8 mouse cellular contexts compared by ENCODE assay signal in the genomic region with DNA sequence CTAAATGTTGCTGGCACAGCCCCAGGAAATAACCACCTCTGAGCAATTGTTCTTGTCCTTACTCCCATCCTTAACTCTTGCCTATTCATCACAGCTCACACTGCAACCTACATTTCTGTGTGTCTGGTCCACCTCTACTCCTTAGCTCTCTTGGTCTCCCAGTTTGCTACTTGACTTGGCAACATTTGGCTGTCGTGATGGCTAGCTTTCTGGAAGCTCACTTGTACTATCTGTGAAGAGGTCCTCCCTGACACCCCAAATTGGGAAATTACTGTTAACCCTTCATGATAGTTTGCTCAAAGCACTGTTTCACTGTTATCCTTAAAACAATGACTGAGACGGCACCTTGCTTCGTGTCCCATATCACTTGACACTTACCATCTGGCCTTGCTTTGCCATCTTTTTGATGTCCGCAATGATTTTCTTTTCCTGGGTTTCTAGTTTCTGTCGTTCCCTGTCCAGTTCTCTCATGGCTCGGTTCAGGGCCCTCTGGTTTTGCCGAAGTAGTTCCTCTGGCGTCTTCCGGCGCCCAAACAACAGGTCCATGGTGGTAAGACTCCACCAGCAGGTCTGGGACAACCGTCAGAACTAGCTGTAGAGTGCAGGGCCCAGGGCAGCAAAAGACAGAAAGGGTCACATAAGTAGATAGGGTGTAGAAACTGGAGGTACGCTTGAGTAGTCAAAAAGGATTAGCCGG. TPM values are rescaled to one million over a fixed set of nuclear protein-coding genes. Genes with fewer than 3 reads are reported as not detected.
DNase-seq lines count a peak whose midpoint lies in the region; ATAC-seq and TF ChIP-seq lines count a peak whose summit lies in the region.

No protein-coding gene starts in this region.

- H3K4me1 ChIP-seq in forebrain, embryonic 11.5 days (replicated peaks; ENCODE audit: control insufficient read depth, insufficient read depth, low read length), result peaks cover 14% of the 10 kb centered on the region; the same call in 1 of the 2 replicates
- H3K4me1 ChIP-seq in liver, embryonic 12.5 days, result peaks cover 44% of the 10 kb centered on the region

- no peaks in the 10 kb centered on the region for H3K9me3 ChIP-seq in forebrain, embryonic 11.5 days (ENCODE audit: control insufficient read depth, low read length)
- H3K9me3 ChIP-seq in liver, embryonic 12.5 days (replicated peaks), result no peaks in the 10 kb centered on the region

- DNase-seq in gastrocnemius, adult 2 months, result no peak
- DNase-seq in gastrocnemius, postnatal 4 days (ENCODE audit: low spot score in 2 of 2), result no peak
- DNase-seq in forebrain, embryonic 11.5 days (ENCODE audit: low spot score), result no peak
- no peak for DNase-seq in thymus, postnatal 25 days
- no peak for DNase-seq in adrenal gland, postnatal 14 days
- DNase-seq in spleen, postnatal 14 days (ENCODE audit: low spot score in 2 of 2), result no peak

- peak overlapping the region; percentile 56 for H3ac ChIP-seq in C2C12 (ENCODE audit: control insufficient read depth, insufficient read length, low read depth)

- intact Hi-C loops in gastrocnemius, adult 2 months (cut with DNase I), result no loop called here

- ATAC-seq in forebrain, embryonic 11.5 days (replicated peaks; ENCODE audit: low FRiP score), result no peak
- no peak for ATAC-seq in liver, embryonic 12.5 days

- H3K27me3 ChIP-seq in C2C12 (ENCODE audit: control insufficient read depth, insufficient read depth, insufficient read length), result no peaks in the 10 kb centered on the region
- no peaks in the 10 kb centered on the region for H3K27me3 ChIP-seq in forebrain, embryonic 11.5 days (ENCODE audit: control insufficient read depth, insufficient read depth, low read length)
- H3K27me3 ChIP-seq in liver, embryonic 12.5 days (replicated peaks), result no peaks in the 10 kb centered on the region

- peaks cover 34% of the 10 kb centered on the region for H3K79me2 ChIP-seq in C2C12 (ENCODE audit: control insufficient read depth, insufficient read depth)

- TF ChIP-seq CTCF in gastrocnemius, adult 2 months (IDR thresholded peaks at IDR 0.05), result no peak
- TF ChIP-seq CTCF in C2C12 (IDR thresholded peaks at IDR 0.05; ENCODE audit: control insufficient read depth, insufficient read depth, insufficient read length), result no peak

- 50% methylated on average over 13 of the region's 13 CpGs for WGBS in forebrain, embryonic 11.5 days
- 45% methylated on average over 13 of the region's 13 CpGs for WGBS in liver, embryonic 12.5 days (ENCODE audit: insufficient replicate concordance)

- H3K9ac ChIP-seq in forebrain, embryonic 11.5 days (ENCODE audit: low read length), result peak overlapping the region; percentile 74
- H3K9ac ChIP-seq in liver, embryonic 12.5 days, result peak overlapping the region; percentile 89

- H3K4me3 ChIP-seq in gastrocnemius, adult 2 months, result peak overlapping the region; percentile 83
- peak overlapping the region; percentile 46 for H3K4me3 ChIP-seq in C2C12 (ENCODE audit: insufficient read depth, poor library complexity, severe bottlenecking)
- peak overlapping the region; percentile 49 for H3K4me3 ChIP-seq in forebrain, embryonic 11.5 days (ENCODE audit: low read depth, low read length)
- H3K4me3 ChIP-seq in liver, embryonic 12.5 days, result peak overlapping the region; percentile 86

- H3K27ac ChIP-seq in gastrocnemius, adult 2 months, result peak overlapping the region; percentile 98
- H3K27ac ChIP-seq in forebrain, embryonic 11.5 days (ENCODE audit: low read depth, low read length), result peak overlapping the region; percentile 85; the same call in 1 of the 2 replicates
- H3K27ac ChIP-seq in liver, embryonic 12.5 days, result peak overlapping the region; percentile 98

- H3K36me3 ChIP-seq in C2C12 (ENCODE audit: control insufficient read depth, insufficient read depth), result peaks cover 65% of the 10 kb centered on the region
- peaks cover 37% of the 10 kb centered on the region for H3K36me3 ChIP-seq in forebrain, embryonic 11.5 days (ENCODE audit: control insufficient read depth, insufficient read depth, low read length)
- H3K36me3 ChIP-seq in liver, embryonic 12.5 days, result peaks cover 72% of the 10 kb centered on the region

- peaks cover 22% of the 10 kb centered on the region for H3K79me3 ChIP-seq in C2C12 (ENCODE audit: low read depth)

- peak overlapping the region; percentile 85 for H3K4me2 ChIP-seq in forebrain, embryonic 11.5 days (ENCODE audit: low read depth, low read length, severe bottlenecking)
- H3K4me2 ChIP-seq in liver, embryonic 12.5 days, result peak overlapping the region; percentile 81

TF ChIP-seq in C2C12, 6 proteins besides CTCF, POLR2A, EP300 and RAD21:
- TF ChIP-seq MYOD1 (IDR thresholded peaks at IDR 0.05; ENCODE audit: control insufficient read depth, insufficient read length, low read depth), result no peak
- TF ChIP-seq MAX (IDR thresholded peaks at IDR 0.05), result no peak
- no peak for TF ChIP-seq MYOG (IDR thresholded peaks at IDR 0.05; ENCODE audit: control insufficient read depth, extremely low read depth, insufficient read length)
- no peak for TF ChIP-seq USF1 (IDR thresholded peaks at IDR 0.05; ENCODE audit: low read depth)
- TF ChIP-seq CEBPB (IDR thresholded peaks at IDR 0.05; ENCODE audit: low read depth), result no peak
- no peak for TF ChIP-seq FOSL1 (IDR thresholded peaks at IDR 0.05; ENCODE audit: insufficient read depth, low read length, poor library complexity, severe bottlenecking)
TF ChIP-seq in C2C12: peak in this region for 0.

RNA-seq across cellular contexts. Expression of a gene that starts 1.0 kb away (rescaled TPM):
- 100 to 1,000 TPM in 1 of 2 experiments, 10 to 100 TPM in 1; 76.2 to 106 TPM for total RNA-seq in gastrocnemius, adult 2 months (2021)
- total RNA-seq in gastrocnemius, postnatal 4 days (2021), result 100 to 1,000 TPM; 135 to 143 TPM
- polyA plus RNA-seq in C2C12 (2012; fragmentation: generic; extraction: Trizol), result 128 TPM
- polyA plus RNA-seq in forebrain, embryonic 11.5 days (2014; fragmentation: Nextera tagmentation; extraction: Ambion mirVana), result 114 and 127 TPM in 2 replicates
- 133 and 134 TPM in 2 replicates for polyA plus RNA-seq in liver, embryonic 12.5 days (2016; fragmentation: Nextera tagmentation; extraction: Ambion mirVana)
- 173 and 179 TPM in 2 replicates for total RNA-seq in adrenal gland, postnatal 14 days (2021)

RNA-seq across cellular contexts. Expression of a gene that starts 4.5 kb away (rescaled TPM):
- 100 to 1,000 TPM; 136 to 146 TPM for total RNA-seq in gastrocnemius, adult 2 months (2021)
- 100 to 1,000 TPM; 163 to 175 TPM for total RNA-seq in gastrocnemius, postnatal 4 days (2021)
- polyA plus RNA-seq in C2C12 (2012; fragmentation: generic; extraction: Trizol), result 239 TPM
- polyA plus RNA-seq in forebrain, embryonic 11.5 days (2014; fragmentation: Nextera tagmentation; extraction: Ambion mirVana), result 165 and 183 TPM in 2 replicates
- 145 and 148 TPM in 2 replicates for polyA plus RNA-seq in liver, embryonic 12.5 days (2016; fragmentation: Nextera tagmentation; extraction: Ambion mirVana)
- 191 and 201 TPM in 2 replicates for total RNA-seq in adrenal gland, postnatal 14 days (2021)

RNA-seq across cellular contexts. Expression of a gene that starts 21.0 kb away (rescaled TPM):
- total RNA-seq in gastrocnemius, adult 2 months (2021), result under 1 TPM; 0.51 to 0.92 TPM
- 1 to 10 TPM; 1.6 to 1.8 TPM for total RNA-seq in gastrocnemius, postnatal 4 days (2021)
- polyA plus RNA-seq in C2C12 (2012; fragmentation: generic; extraction: Trizol), result 0.59 TPM
- polyA plus RNA-seq in forebrain, embryonic 11.5 days (2014; fragmentation: Nextera tagmentation; extraction: Ambion mirVana), result 3.8 and 4.0 TPM in 2 replicates
- polyA plus RNA-seq in liver, embryonic 12.5 days (2016; fragmentation: Nextera tagmentation; extraction: Ambion mirVana), result 0.77 and 1.4 TPM in 2 replicates
- 2.6 and 3.4 TPM in 2 replicates for total RNA-seq in adrenal gland, postnatal 14 days (2021)

RNA-seq across cellular contexts. Expression of a gene that starts 23.8 kb away (rescaled TPM):
- total RNA-seq in gastrocnemius, adult 2 months (2021), result 1 to 10 TPM; 3.3 to 4.4 TPM
- total RNA-seq in gastrocnemius, postnatal 4 days (2021), result 10 to 100 TPM; 10.4 to 13.5 TPM
- polyA plus RNA-seq in C2C12 (2012; fragmentation: generic; extraction: Trizol), result 19.4 TPM
- polyA plus RNA-seq in forebrain, embryonic 11.5 days (2014; fragmentation: Nextera tagmentation; extraction: Ambion mirVana), result 31.9 and 37.3 TPM in 2 replicates
- 16.2 and 20.0 TPM in 2 replicates for polyA plus RNA-seq in liver, embryonic 12.5 days (2016; fragmentation: Nextera tagmentation; extraction: Ambion mirVana)
- 12.8 and 13.2 TPM in 2 replicates for total RNA-seq in adrenal gland, postnatal 14 days (2021)

RNA-seq across cellular contexts. Expression of a gene that starts 34.7 kb away (rescaled TPM):
- total RNA-seq in gastrocnemius, adult 2 months (2021), result 10 to 100 TPM; 71.3 to 71.5 TPM
- total RNA-seq in gastrocnemius, postnatal 4 days (2021), result 100 to 1,000 TPM; 232 to 252 TPM
- 606 TPM for polyA plus RNA-seq in C2C12 (2012; fragmentation: generic; extraction: Trizol)
- 507 and 586 TPM in 2 replicates for polyA plus RNA-seq in forebrain, embryonic 11.5 days (2014; fragmentation: Nextera tagmentation; extraction: Ambion mirVana)
- polyA plus RNA-seq in liver, embryonic 12.5 days (2016; fragmentation: Nextera tagmentation; extraction: Ambion mirVana), result 201 and 203 TPM in 2 replicates
- total RNA-seq in adrenal gland, postnatal 14 days (2021), result 247 and 252 TPM in 2 replicates
